Mouse (Mus musculus): Measurements from ENCODE around the gene Lats1.

DNA sequence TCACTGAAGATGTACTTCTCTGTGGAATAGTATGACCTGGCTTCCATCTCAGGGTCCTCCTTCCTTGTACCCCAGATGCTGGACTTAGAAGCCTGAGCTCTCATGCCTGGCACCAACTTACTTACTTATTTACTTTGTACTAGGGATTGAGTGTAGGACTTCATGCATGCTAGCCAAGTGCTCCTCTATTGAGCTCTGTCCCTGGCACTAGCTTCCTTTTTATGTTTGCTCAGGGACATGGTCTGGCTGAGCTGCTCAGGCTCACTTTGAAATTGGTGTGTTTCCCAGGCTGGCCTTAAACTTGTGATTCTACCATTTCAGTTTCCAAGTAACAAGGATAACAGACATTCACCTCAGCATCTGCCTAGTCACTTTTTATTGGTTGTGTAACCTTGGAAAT, 56.1 kb downstream of the Lats1 start:
- TF ChIP-seq CTCF (IDR thresholded peaks at IDR 0.05) (no peak), EP300 (IDR thresholded peaks at IDR 0.05; ENCODE audit: insufficient read depth, low read depth, low read length) (no peak), POLR2A (IDR thresholded peaks at IDR 0.05; ENCODE audit: insufficient read depth, low read depth, low read length) (no peak)

Measured in heart, adult 2 months (tissue).